Mouse (Mus musculus): ENCODE results near the gene Slc25a47. TPM values are rescaled to one million over a fixed set of nuclear protein-coding genes. Genes with fewer than 3 reads are reported as not detected.
"Not testable (repeated sequence)": the region's sequence is repeated elsewhere in the genome, so short reads cannot be mapped to it uniquely, and the experiment has no call there.

The Slc25a47 gene
- total RNA-seq, 2 experiments from 2014 or later, result 5.9 to 9.3 TPM

- intact Hi-C loops (cut with DNase I), result no loop called here
- no peak for DNase-seq (ENCODE audit: low spot score)
These were observed 11.5 kb upstream of the Slc25a47 start for GRCm38 (mm10) chr12:108824225-108824874.

GRCm38 (mm10) chr12:108825561-108826224, 10.2 kb upstream of the Slc25a47 start:
- DNase-seq (ENCODE audit: low spot score), result no peak
- intact Hi-C loops (cut with DNase I), result no loop called here

GRCm38 (mm10) chr12:108826282-108826957, 9.4 kb upstream of the Slc25a47 start:
- intact Hi-C loops (cut with DNase I), result no loop called here
- no peak for DNase-seq (ENCODE audit: low spot score)

- no peak for DNase-seq (ENCODE audit: low spot score)
- intact Hi-C loops (cut with DNase I), result no loop called here
These were observed 8.8 kb upstream of the Slc25a47 start for GRCm38 (mm10) chr12:108826958-108827535.

- intact Hi-C loops (cut with DNase I), result no loop called here
- DNase-seq (ENCODE audit: low spot score), result no peak
These were observed 8.2 kb upstream of the Slc25a47 start for GRCm38 (mm10) chr12:108827641-108828040.

GRCm38 (mm10) chr12:108829636-108830035, 6.2 kb upstream of the Slc25a47 start:
- DNase-seq (ENCODE audit: low spot score), result no peak

GRCm38 (mm10) chr12:108830358-108830757, 5.5 kb upstream of the Slc25a47 start:
- intact Hi-C loops (cut with DNase I), result no loop called here
- DNase-seq (ENCODE audit: low spot score), result no peak

More at GRCm38 (mm10) chr12:108829636-108830035, 6.2 kb upstream of the Slc25a47 start:
- intact Hi-C loops (cut with DNase I), result no loop called here

GRCm38 (mm10) chr12:108831966-108832643, 3.7 kb upstream of the Slc25a47 start:
- intact Hi-C loops (cut with DNase I), result no loop called here
- no peak for DNase-seq (ENCODE audit: low spot score)

GRCm38 (mm10) chr12:108832851-108833250, 3.0 kb upstream of the Slc25a47 start:
- intact Hi-C loops (cut with DNase I), result no loop called here
- DNase-seq (ENCODE audit: low spot score), result no peak

- DNase-seq (ENCODE audit: low spot score), result no peak
- intact Hi-C loops (cut with DNase I), result no loop called here
These were observed 2.4 kb upstream of the Slc25a47 start for GRCm38 (mm10) chr12:108833408-108833807.

- intact Hi-C loops (cut with DNase I), result no loop called here
- no peak for DNase-seq (ENCODE audit: low spot score)
These were observed 1.5 kb upstream of the Slc25a47 start for GRCm38 (mm10) chr12:108834337-108834736.

GRCm38 (mm10) chr12:108834786-108835185, 1.1 kb upstream of the Slc25a47 start:
- DNase-seq (ENCODE audit: low spot score), result no peak
- intact Hi-C loops (cut with DNase I), result loop anchor here (5.0 kb wide), 1 partner anchor 58 kb away; the partner anchor contains the start of genes Wars and Wdr25

- intact Hi-C loops (cut with DNase I), result loop anchor here (5.0 kb wide), 1 partner anchor 57 kb away; the partner anchor contains the start of genes Wars and Wdr25
- DNase-seq (ENCODE audit: low spot score), result no peak
These were observed 522 bp upstream of the Slc25a47 start for GRCm38 (mm10) chr12:108835208-108835839.

GRCm38 (mm10) chr12:108836722-108837121, 876 bp downstream of the Slc25a47 start:
- intact Hi-C loops (cut with DNase I), result loop anchor here (2.0 to 5.0 kb wide), 2 partner anchors 40 to 56 kb away; partner anchors contain the start of genes Wars and Wdr25
- DNase-seq (ENCODE audit: low spot score), result no peak

GRCm38 (mm10) chr12:108841181-108841580, 5.3 kb downstream of the Slc25a47 start:
- no peak for DNase-seq (ENCODE audit: low spot score)
- intact Hi-C loops (cut with DNase I), result no loop called here

GRCm38 (mm10) chr12:108842663-108843062, 6.8 kb downstream of the Slc25a47 start:
- DNase-seq (ENCODE audit: low spot score), result no peak
- intact Hi-C loops (cut with DNase I), result no loop called here

GRCm38 (mm10) chr12:108848033-108848432, 12.2 kb downstream of the Slc25a47 start:
- intact Hi-C loops (cut with DNase I); DNase-seq (ENCODE audit: low spot score): not testable (repeated sequence)

GRCm38 (mm10) chr12:108849488-108850022, 13.7 kb downstream of the Slc25a47 start:
- no peak for DNase-seq (ENCODE audit: low spot score)
- intact Hi-C loops (cut with DNase I), result no loop called here

GRCm38 (mm10) chr12:108850129-108850528, 14.3 kb downstream of the Slc25a47 start:
- DNase-seq (ENCODE audit: low spot score), result no peak
- intact Hi-C loops (cut with DNase I), result no loop called here

Data from heart, postnatal 25 days (tissue).